19 mouse cellular contexts compared by ENCODE assay signal in genomic region chr13:12507426-12507825, GRCm38 (mm10). TPM values are rescaled to one million over a fixed set of nuclear protein-coding genes. Genes with fewer than 3 reads are reported as not detected.
DNase-seq lines count a peak whose midpoint lies in the region; ATAC-seq and TF ChIP-seq lines count a peak whose summit lies in the region.
"Had no signal": no experiment of that assay in that cellular context is flagged by ENCODE, and none has a peak within 500 bp of the region (broad histone marks: within the 10 kb centered on the region; RNA-seq: fewer than 3 reads in every experiment).

No protein-coding gene starts in this region.

- no peaks in the 10 kb centered on the region for H3K27me3 ChIP-seq in spleen, adult 2 months (ENCODE audit: control insufficient read depth, insufficient read depth, low read length)
- no peaks in the 10 kb centered on the region for H3K27me3 ChIP-seq in thymus, adult 2 months (ENCODE audit: control insufficient read depth, insufficient read depth, low read length)
- H3K27me3 ChIP-seq in heart, embryonic 10.5 days (ENCODE audit: insufficient read depth, poor library complexity, severe bottlenecking), result no peaks in the 10 kb centered on the region
- no peaks in the 10 kb centered on the region for H3K27me3 ChIP-seq in intestine, embryonic 15.5 days (replicated peaks)
- H3K27me3 ChIP-seq: forebrain, embryonic 13.5 days had no signal

- no peak overlapping the region for H3K9ac ChIP-seq in intestine, embryonic 15.5 days
- H3K9ac ChIP-seq: forebrain, embryonic 13.5 days; lung, embryonic 14.5 days had no signal

- no peaks in the 10 kb centered on the region for H3K36me3 ChIP-seq in spleen, adult 2 months (ENCODE audit: control insufficient read depth, insufficient read depth, low read length)
- H3K36me3 ChIP-seq in thymus, adult 2 months (ENCODE audit: control insufficient read depth, insufficient read depth, low read length), result no peaks in the 10 kb centered on the region
- no peaks in the 10 kb centered on the region for H3K36me3 ChIP-seq in heart, embryonic 10.5 days
- no peaks in the 10 kb centered on the region for H3K36me3 ChIP-seq in intestine, embryonic 15.5 days
- H3K36me3 ChIP-seq: embryonic facial prominence, embryonic 10.5 days had no signal

- no peak for TF ChIP-seq CTCF in spleen, adult 2 months (IDR thresholded peaks at IDR 0.05; ENCODE audit: extremely low read depth, insufficient read depth, insufficient read length, insufficient replicate concordance)
- TF ChIP-seq CTCF in thymus, adult 2 months (IDR thresholded peaks at IDR 0.05; ENCODE audit: borderline replicate concordance, control insufficient read depth, extremely low read depth, insufficient read depth, low read length, poor library complexity), result no peak

- H3K4me1 ChIP-seq in spleen, adult 2 months (ENCODE audit: control insufficient read depth, insufficient read depth, insufficient read length), result peaks cover 37% of the 10 kb centered on the region; the same call in 1 of the 2 replicates
- peaks cover 69% of the 10 kb centered on the region for H3K4me1 ChIP-seq in thymus, adult 2 months (replicated peaks; ENCODE audit: control insufficient read depth, insufficient read depth, low read length)
- no peaks in the 10 kb centered on the region for H3K4me1 ChIP-seq in heart, embryonic 10.5 days
- H3K4me1 ChIP-seq in intestine, embryonic 15.5 days (replicated peaks), result 0 out of 2 replicates have a peak, but pooled peaks cover 2% of the 10 kb centered on the region

- DNase-seq in spleen, adult 2 months (ENCODE audit: low read depth in 1 of 2, low spot score in 2 of 2), result peak; percentile 41 to 43
- no peak for DNase-seq in spleen, postnatal 10 days (ENCODE audit: low spot score in 2 of 2)
- DNase-seq in induced T-regulatory cell, adult 2 months (ENCODE audit: low read depth), result peak; percentile 67
- DNase-seq in thymus, adult 2 months, result peak; percentile 72
- DNase-seq in heart, embryonic 10.5 days (ENCODE audit: low spot score), result no peak
- DNase-seq in left cerebral cortex, postnatal 14 days (ENCODE audit: low spot score in 2 of 2), result no peak
- no peak for DNase-seq in kidney, adult 9 months
- DNase-seq: cerebellum, postnatal 36 days; gastrocnemius, postnatal 25 days; kidney, adult 2 months; kidney, postnatal 36 days; left cerebral cortex, postnatal 4 days; lung, embryonic 14.5 days; midbrain, embryonic 14.5 days had no signal

- H3K4me2 ChIP-seq in intestine, embryonic 15.5 days (replicated peaks), result no peak overlapping the region
- H3K4me2 ChIP-seq: forebrain, embryonic 13.5 days; liver, embryonic 11.5 days; lung, embryonic 14.5 days had no signal

- intact Hi-C loops in left cerebral cortex, postnatal 14 days (cut with DNase I), result no loop called here

- H3K4me3 ChIP-seq in spleen, adult 2 months (ENCODE audit: extremely low read depth, insufficient read depth, insufficient read length), result no peak overlapping the region
- no peak overlapping the region for H3K4me3 ChIP-seq in thymus, adult 2 months (ENCODE audit: control insufficient read depth, insufficient read depth, low read length)
- H3K4me3 ChIP-seq in heart, embryonic 10.5 days, result no peak overlapping the region
- no peak overlapping the region for H3K4me3 ChIP-seq in intestine, embryonic 15.5 days (replicated peaks)
- H3K4me3 ChIP-seq: embryonic facial prominence, embryonic 10.5 days; forebrain, embryonic 13.5 days had no signal

- ATAC-seq in intestine, embryonic 15.5 days, result no peak
- ATAC-seq: forebrain, embryonic 13.5 days; hindbrain, embryonic 16.5 days had no signal

- TF ChIP-seq POLR2A in spleen, adult 2 months (IDR thresholded peaks at IDR 0.05; ENCODE audit: low read depth, low read length), result no peak
- TF ChIP-seq POLR2A in thymus, adult 2 months (IDR thresholded peaks at IDR 0.05; ENCODE audit: control insufficient read depth, extremely low read depth, insufficient read depth, low read length, poor library complexity), result no peak

- H3K27ac ChIP-seq in spleen, adult 2 months (ENCODE audit: insufficient read depth, low read length), result peak overlapping the region; percentile 40; the same call in 1 of the 2 replicates
- H3K27ac ChIP-seq in thymus, adult 2 months (ENCODE audit: control insufficient read depth, insufficient read depth, low read length), result peak overlapping the region; percentile 94
- H3K27ac ChIP-seq in heart, embryonic 10.5 days, result no peak overlapping the region
- no peak overlapping the region for H3K27ac ChIP-seq in intestine, embryonic 15.5 days
- H3K27ac ChIP-seq: embryonic facial prominence, embryonic 10.5 days; forebrain, embryonic 13.5 days had no signal

- H3K9me3 ChIP-seq in heart, embryonic 10.5 days, result no peaks in the 10 kb centered on the region
- H3K9me3 ChIP-seq in intestine, embryonic 15.5 days, result no peaks in the 10 kb centered on the region
- H3K9me3 ChIP-seq: embryonic facial prominence, embryonic 10.5 days; forebrain, embryonic 13.5 days had no signal

- WGBS in spleen, adult 2 months, result 23% methylated on average over 6 of the region's 6 CpGs
- 10% methylated on average over 6 of the region's 6 CpGs for WGBS in thymus, adult 2 months
- WGBS in heart, embryonic 10.5 days, result 87% methylated on average over 6 of the region's 6 CpGs
- 88% methylated on average over 6 of the region's 6 CpGs for WGBS in intestine, embryonic 15.5 days

RNA-seq across cellular contexts. Expression of gene Edaradd, which starts 12.8 kb away (rescaled TPM):
- polyA plus RNA-seq in spleen, adult 2 months (2012; rRNA removed), result 4.0 and 5.7 TPM in 2 replicates
- polyA plus RNA-seq in thymus, adult 2 months (2012; rRNA removed), result 9.6 and 9.8 TPM in 2 replicates
- 0.39 and 0.67 TPM in 2 replicates for polyA plus RNA-seq in heart, embryonic 10.5 days (2016; fragmentation: Nextera tagmentation; extraction: Ambion mirVana)
- under 1 TPM; 0.18 to 0.25 TPM for total RNA-seq in left cerebral cortex, postnatal 14 days (2021)
- polyA plus RNA-seq in intestine, embryonic 15.5 days (2015; fragmentation: Nextera tagmentation; extraction: Ambion mirVana), result 1.5 and 2.8 TPM in 2 replicates
- total RNA-seq: gastrocnemius, postnatal 25 days had no signal

RNA-seq across cellular contexts. Expression of gene Lgals8, which starts 42.7 kb away (rescaled TPM):
- 21.7 and 23.5 TPM in 2 replicates for polyA plus RNA-seq in spleen, adult 2 months (2012; rRNA removed)
- polyA plus RNA-seq in thymus, adult 2 months (2012; rRNA removed), result 35.9 and 37.6 TPM in 2 replicates
- 10.5 and 11.2 TPM in 2 replicates for polyA plus RNA-seq in heart, embryonic 10.5 days (2016; fragmentation: Nextera tagmentation; extraction: Ambion mirVana)
- 10 to 100 TPM; 23.1 to 23.8 TPM for total RNA-seq in left cerebral cortex, postnatal 14 days (2021)
- polyA plus RNA-seq in intestine, embryonic 15.5 days (2015; fragmentation: Nextera tagmentation; extraction: Ambion mirVana), result 30.5 and 36.0 TPM in 2 replicates

RNA-seq across cellular contexts. Expression of gene Ero1lb, which starts 58.2 kb away (rescaled TPM):
- 12.8 and 23.1 TPM in 2 replicates for polyA plus RNA-seq in spleen, adult 2 months (2012; rRNA removed)
- 14.9 and 22.1 TPM in 2 replicates for polyA plus RNA-seq in thymus, adult 2 months (2012; rRNA removed)
- 5.6 and 6.5 TPM in 2 replicates for polyA plus RNA-seq in heart, embryonic 10.5 days (2016; fragmentation: Nextera tagmentation; extraction: Ambion mirVana)
- 10 to 100 TPM; 11.6 to 11.8 TPM for total RNA-seq in left cerebral cortex, postnatal 14 days (2021)
- 8.4 and 13.4 TPM in 2 replicates for polyA plus RNA-seq in intestine, embryonic 15.5 days (2015; fragmentation: Nextera tagmentation; extraction: Ambion mirVana)

Comparison
In these comparisons a context has a peak if more than half of its experiments do, and no peak if none do; other contexts are left out.
1. DNase-seq: peak in spleen, adult 2 months (2 of 2), induced T-regulatory cell, adult 2 months (single experiment) and thymus, adult 2 months (single experiment); none in spleen, postnatal 10 days (0 of 2), heart, embryonic 10.5 days (single experiment), left cerebral cortex, postnatal 14 days (0 of 2) and kidney, adult 9 months (single experiment).
2. H3K27ac ChIP-seq: peak in spleen, adult 2 months (single experiment) and thymus, adult 2 months (single experiment); none in heart, embryonic 10.5 days (single experiment) and intestine, embryonic 15.5 days (single experiment).